Mouse (Mus musculus) neural tube, embryonic 14.5 days (tissue): ENCODE results near the gene Aspg. TPM values are rescaled to one million over a fixed set of nuclear protein-coding genes. Genes with fewer than 3 reads are reported as not detected.

ENCODE experiments used
- ATAC-seq: fragments of 200-750 bp; cut with Nextera tagmentation; 2 replicates; pipeline ENCODE4 v1.8.0; 2017; ENCODE audit warnings: low read depth, mild to moderate bottlenecking, moderate TSS enrichment, moderate library complexity
- H3K27ac ChIP-seq: fragments of 300-500 bp; sonication (generic); 2 replicates; pipeline ENCODE4 v1.5.1; 2014; ENCODE audit warnings: low read depth, mild to moderate bottlenecking, control low read depth, low read length, moderate library complexity, mixed read lengths
- H3K27me3 ChIP-seq: fragments of 300-500 bp; sonication (generic); 2 replicates; pipeline ENCODE4 v1.6.1; 2014; ENCODE audit warnings: low read length; ENCODE audit not compliant: control insufficient read depth, insufficient read depth
- H3K36me3 ChIP-seq: fragments of 300-500 bp; sonication (generic); 2 replicates; pipeline ENCODE4 v1.6.1; 2014; ENCODE audit warnings: low read length, mixed read lengths; ENCODE audit not compliant: control insufficient read depth, insufficient read depth
- H3K4me1 ChIP-seq: fragments of 300-500 bp; sonication (generic); 2 replicates; pipeline ENCODE4 v1.6.1; 2014; ENCODE audit warnings: low read length; ENCODE audit not compliant: control insufficient read depth, insufficient read depth
- H3K4me2 ChIP-seq: fragments of 300-500 bp; sonication (generic); 2 replicates; pipeline ENCODE4 v1.6.1; 2014; ENCODE audit warnings: mild to moderate bottlenecking, low read depth, low read length, control low read depth
- H3K4me3 ChIP-seq: fragments of 300-500 bp; sonication (generic); 2 replicates; pipeline ENCODE4 v1.5.1; 2014; ENCODE audit warnings: low read depth, low read length, control low read depth, mixed read lengths
- H3K9ac ChIP-seq: fragments of 300-500 bp; sonication (generic); replicated peaks from 2 replicates; pipeline ENCODE4 v1.6.1; 2014; ENCODE audit warnings: low read depth, mild to moderate bottlenecking, control low read depth, low read length, mixed read lengths
- H3K9me3 ChIP-seq: fragments of 300-500 bp; sonication (generic); 2 replicates; pipeline ENCODE4 v1.6.1; 2016; ENCODE audit warnings: low read length; ENCODE audit not compliant: control insufficient read depth
- WGBS: fragments of 180-500 bp; shearing (Covaris S2); extraction: QIAGEN DNeasy Blood & Tissue Kit; methylation state at CpG from one replicate; pipeline ENCODE4 v1.1.7; 2014; 5-methylcytosine and 5-hydroxymethylcytosine counted together
- polyA plus RNA-seq: library from polyadenylated mRNA; unstranded; fragments of >200 nt; fragmentation: Nextera tagmentation; extraction: Ambion mirVana; gene quantifications from 2 replicates; pipeline ENCODE4 v1.2.1, GENCODE M21; 2014

Aspg gene
- polyA plus RNA-seq, 1 experiment from 2014 or later, result 0.23 TPM

GRCm38 (mm10) chr12:112126931-112127635 is 20.6 kb downstream of the Aspg start:
- H3K9ac ChIP-seq, result no peak overlapping the region
- ATAC-seq, result no peak
- WGBS, result 58% methylated on average over 14 of the region's 14 CpGs
- H3K27me3 ChIP-seq, result peaks cover 10% of the 10 kb centered on the region
- no peaks in the 10 kb centered on the region for H3K9me3 ChIP-seq
- H3K4me3 ChIP-seq, result no peak overlapping the region
- no peaks in the 10 kb centered on the region for H3K36me3 ChIP-seq
- H3K4me2 ChIP-seq, result no peak overlapping the region
- no peak overlapping the region for H3K27ac ChIP-seq
- H3K4me1 ChIP-seq, result peaks cover 2% of the 10 kb centered on the region; the same call in 1 of the 2 replicates

GRCm38 (mm10) chr12:112128526-112128925 is 22.0 kb downstream of the Aspg start:
- peaks cover 2% of the 10 kb centered on the region; the same call in 1 of the 2 replicates for H3K4me1 ChIP-seq
- 87% methylated on average over 4 of the region's 4 CpGs for WGBS
- no peak overlapping the region for H3K4me2 ChIP-seq
- no peak overlapping the region for H3K4me3 ChIP-seq
- H3K9ac ChIP-seq, result no peak overlapping the region
- ATAC-seq, result no peak
- no peak overlapping the region for H3K27ac ChIP-seq
- no peaks in the 10 kb centered on the region for H3K9me3 ChIP-seq
- H3K27me3 ChIP-seq, result peaks cover 14% of the 10 kb centered on the region
- H3K36me3 ChIP-seq, result no peaks in the 10 kb centered on the region

GRCm38 (mm10) chr12:112129300-112129856 is 22.9 kb downstream of the Aspg start:
- H3K4me3 ChIP-seq, result no peak overlapping the region
- H3K4me2 ChIP-seq, result no peak overlapping the region
- no peaks in the 10 kb centered on the region for H3K9me3 ChIP-seq
- no peak for ATAC-seq
- 62% methylated on average over 6 of the region's 6 CpGs for WGBS
- H3K9ac ChIP-seq, result no peak overlapping the region
- H3K36me3 ChIP-seq, result no peaks in the 10 kb centered on the region
- no peak overlapping the region for H3K27ac ChIP-seq
- H3K27me3 ChIP-seq, result peaks cover 14% of the 10 kb centered on the region
- peaks cover 2% of the 10 kb centered on the region; the same call in 1 of the 2 replicates for H3K4me1 ChIP-seq

- peak; percentile 69 for ATAC-seq
- Histone ChIP-seq H3K9ac (peak overlapping the region; percentile 66), H3K4me1 (peaks cover 2% of the 10 kb centered on the region; the same call in 1 of the 2 replicates), H3K36me3 (no peaks in the 10 kb centered on the region), H3K4me2 (peak overlapping the region; percentile 92), H3K4me3 (peak overlapping the region; percentile 49), H3K9me3 (no peaks in the 10 kb centered on the region), H3K27me3 (peaks cover 14% of the 10 kb centered on the region), H3K27ac (no peak overlapping the region)
- WGBS, result under 1% methylated on average over 62 of the region's 79 CpGs
Observed at GRCm38 (mm10) chr12:112130161-112130860, 23.8 kb downstream of the Aspg start.

GRCm38 (mm10) chr12:112130957-112131356 is 24.5 kb downstream of the Aspg start:
- ATAC-seq, result peak; percentile 8; the same call in 1 of the 2 replicates
- H3K27me3 ChIP-seq, result peaks cover 14% of the 10 kb centered on the region
- peak overlapping the region; percentile 66; the same call in 1 of the 2 replicates for H3K9ac ChIP-seq
- H3K36me3 ChIP-seq, result no peaks in the 10 kb centered on the region
- H3K4me3 ChIP-seq, result peak overlapping the region; percentile 49
- peak overlapping the region; percentile 92 for H3K4me2 ChIP-seq
- H3K27ac ChIP-seq, result no peak overlapping the region
- no peaks in the 10 kb centered on the region for H3K9me3 ChIP-seq
- WGBS, result 14% methylated on average over 31 of the region's 32 CpGs
- H3K4me1 ChIP-seq, result peaks cover 2% of the 10 kb centered on the region; the same call in 1 of the 2 replicates

GRCm38 (mm10) chr12:112140231-112140630 is 33.8 kb downstream of the Aspg start:
- peaks cover 23% of the 10 kb centered on the region for H3K27me3 ChIP-seq

GRCm38 (mm10) chr12:112140745-112141144 is 34.3 kb downstream of the Aspg start:
- Histone ChIP-seq H3K27ac (no peak overlapping the region), H3K4me3 (no peak overlapping the region), H3K36me3 (no peaks in the 10 kb centered on the region), H3K9me3 (no peaks in the 10 kb centered on the region), H3K9ac (no peak overlapping the region), H3K4me1 (peaks cover 11% of the 10 kb centered on the region), H3K4me2 (no peak overlapping the region), H3K27me3 (peaks cover 23% of the 10 kb centered on the region)
- ATAC-seq, result no peak
- WGBS, result 65% methylated on average over 7 of the region's 7 CpGs

More at GRCm38 (mm10) chr12:112140231-112140630, 33.8 kb downstream of the Aspg start:
- H3K4me3 ChIP-seq, result no peak overlapping the region
- no peak overlapping the region for H3K27ac ChIP-seq
- no peak overlapping the region for H3K9ac ChIP-seq
- H3K4me2 ChIP-seq, result no peak overlapping the region
- H3K9me3 ChIP-seq, result no peaks in the 10 kb centered on the region
- no peak for ATAC-seq
- WGBS, result 10% methylated on average over 5 of the region's 5 CpGs
- H3K36me3 ChIP-seq, result no peaks in the 10 kb centered on the region
- H3K4me1 ChIP-seq, result peaks cover 8% of the 10 kb centered on the region

- ATAC-seq, result no peak
- WGBS, result 16% methylated on average over 6 of the region's 6 CpGs
- H3K27me3 ChIP-seq, result peaks cover 28% of the 10 kb centered on the region
Observed at GRCm38 (mm10) chr12:112141300-112141699, 34.8 kb downstream of the Aspg start.

More at GRCm38 (mm10) chr12:112141300-112141699, 34.8 kb downstream of the Aspg start:
- Histone ChIP-seq H3K9ac (no peak overlapping the region), H3K4me3 (no peak overlapping the region), H3K4me1 (peaks cover 14% of the 10 kb centered on the region), H3K27ac (no peak overlapping the region), H3K36me3 (no peaks in the 10 kb centered on the region), H3K9me3 (no peaks in the 10 kb centered on the region), H3K4me2 (no peak overlapping the region)
